In genomic region chr3:30283562-30283961, GRCm38 (mm10) we compare ENCODE assay signal across 18 mouse cellular contexts.
"Had no signal": no experiment of that assay in that cellular context is flagged by ENCODE, and none has a peak within 500 bp of the region (broad histone marks: within the 10 kb centered on the region; RNA-seq: fewer than 3 reads in every experiment).

No protein-coding gene starts in this region.

- H3K4me2 ChIP-seq: limb, embryonic 13.5 days; liver, embryonic 12.5 days; liver, embryonic 15.5 days; midbrain, embryonic 11.5 days had no signal

- H3K36me3 ChIP-seq: limb, embryonic 13.5 days; liver, embryonic 12.5 days; liver, embryonic 15.5 days had no signal

- DNase-seq: kidney, adult 18-20 months; kidney, adult 9 months; kidney, postnatal 14 days; layer of hippocampus, postnatal 36 days; liver; midbrain, embryonic 14.5 days; right cerebral cortex, adult 18-20 months; right cerebral cortex, postnatal 14 days; right cerebral cortex, postnatal 4 days; thymus, postnatal 25 days had no signal

- H3K27me3 ChIP-seq: limb, embryonic 13.5 days; liver, embryonic 12.5 days; liver, embryonic 15.5 days had no signal

- H3K9ac ChIP-seq: limb, embryonic 13.5 days; liver, embryonic 12.5 days; liver, embryonic 15.5 days had no signal

- H3K27ac ChIP-seq: hindbrain, postnatal 0 days; layer of hippocampus, adult 2 months; left cerebral cortex, adult 2 months; limb, embryonic 13.5 days; liver, embryonic 12.5 days; liver, embryonic 15.5 days had no signal

- H3K4me3 ChIP-seq: layer of hippocampus, adult 2 months; left cerebral cortex, adult 2 months; limb, embryonic 13.5 days; liver, embryonic 12.5 days; liver, embryonic 15.5 days had no signal

- ATAC-seq: hindbrain, postnatal 0 days; inflammation-experienced regulatory T-cells, adult 6 months; liver, embryonic 12.5 days had no signal

- H3K9me3 ChIP-seq: limb, embryonic 13.5 days; liver, embryonic 12.5 days; liver, embryonic 15.5 days had no signal

- H3K4me1 ChIP-seq: liver, embryonic 12.5 days; liver, embryonic 15.5 days had no signal
